Mouse (Mus musculus): ENCODE results near the gene Kcnt1.
A peak's percentile ranks its signal among the peaks of the same experiment; 100 is the strongest.

GRCm38 (mm10) chr2:25836291-25836690, 27.2 kb upstream of the Kcnt1 start:
- TF ChIP-seq POLR2A (IDR thresholded peaks at IDR 0.05; ENCODE audit: low read depth, low read length), result no peak
- peak; percentile 87 for TF ChIP-seq CTCF (conservative IDR thresholded peaks at IDR 0.05; ENCODE audit: insufficient read depth, insufficient read length, low read depth, low read length)

Measured in kidney, adult 2 months (tissue).